Mouse (Mus musculus) lung, embryonic 14.5 days (tissue): Measurements from ENCODE around the gene Gm45844. TPM values are rescaled to one million over a fixed set of nuclear protein-coding genes. Genes with fewer than 3 reads are reported as not detected.
A peak's percentile ranks its signal among the peaks of the same experiment; 100 is the strongest.
"Not testable (repeated sequence)": the region's sequence is repeated elsewhere in the genome, so short reads cannot be mapped to it uniquely, and the experiment has no call there.

Experiments used
- ATAC-seq: fragments of 200-750 bp; cut with Nextera tagmentation; 2 replicates; pipeline ENCODE4 v1.8.0; 2017; ENCODE audit warnings: mild to moderate bottlenecking, moderate TSS enrichment, moderate library complexity; ENCODE audit not compliant: insufficient read depth
- DNase-seq: peaks from one replicate; pipeline ENCODE4 v3.0.0-alpha.2; 2015
- H3K27ac ChIP-seq: fragments of 300-500 bp; sonication (generic); 2 replicates; pipeline ENCODE4 v1.5.1; 2014; ENCODE audit warnings: low read depth, mild to moderate bottlenecking, moderate library complexity
- H3K27me3 ChIP-seq: fragments of 300-500 bp; sonication (generic); 2 replicates; pipeline ENCODE4 v1.6.1; 2014; ENCODE audit warnings: low read length, control low read depth; ENCODE audit not compliant: insufficient read depth
- H3K36me3 ChIP-seq: fragments of 300-500 bp; sonication (generic); 2 replicates; pipeline ENCODE4 v1.6.1; 2014; ENCODE audit warnings: control low read depth; ENCODE audit not compliant: insufficient read depth
- H3K4me1 ChIP-seq: fragments of 300-500 bp; sonication (generic); 2 replicates; pipeline ENCODE4 v1.6.1; 2014; ENCODE audit warnings: antibody characterized with exemption, control low read depth; ENCODE audit not compliant: insufficient read depth
- H3K4me2 ChIP-seq: fragments of 300-500 bp; sonication (generic); 2 replicates; pipeline ENCODE4 v1.6.1; 2014; ENCODE audit warnings: mild to moderate bottlenecking
- H3K4me3 ChIP-seq: fragments of 300-500 bp; sonication (generic); 2 replicates; pipeline ENCODE4 v1.5.1; 2014; ENCODE audit warnings: low read depth, low read length
- H3K9ac ChIP-seq: fragments of 300-500 bp; sonication (generic); 2 replicates; pipeline ENCODE4 v1.6.1; 2014
- H3K9me3 ChIP-seq: fragments of 300-500 bp; sonication (generic); 2 replicates; pipeline ENCODE4 v1.6.1; 2016; ENCODE audit warnings: low read depth, low read length, control low read depth
- CTCF ChIP-seq: IDR thresholded peaks from 2 replicates; pipeline ENCODE4 v1.5.1; 2016; ENCODE audit warnings: antibody characterized with exemption, low read depth
- WGBS: fragments of 180-500 bp; shearing (Covaris S2); extraction: QIAGEN DNeasy Blood & Tissue Kit; methylation state at CpG from one replicate; pipeline ENCODE4 v1.1.7; 2014; 5-methylcytosine and 5-hydroxymethylcytosine counted together
- polyA plus RNA-seq: library from polyadenylated mRNA; unstranded; fragments of >200 nt; fragmentation: Nextera tagmentation; extraction: Ambion mirVana; gene quantifications from 2 replicates; pipeline ENCODE4 v1.2.1, GENCODE M21; 2014

Gene Gm45844
- 2.0 and 3.0 TPM in 2 replicates for polyA plus RNA-seq

DNA sequence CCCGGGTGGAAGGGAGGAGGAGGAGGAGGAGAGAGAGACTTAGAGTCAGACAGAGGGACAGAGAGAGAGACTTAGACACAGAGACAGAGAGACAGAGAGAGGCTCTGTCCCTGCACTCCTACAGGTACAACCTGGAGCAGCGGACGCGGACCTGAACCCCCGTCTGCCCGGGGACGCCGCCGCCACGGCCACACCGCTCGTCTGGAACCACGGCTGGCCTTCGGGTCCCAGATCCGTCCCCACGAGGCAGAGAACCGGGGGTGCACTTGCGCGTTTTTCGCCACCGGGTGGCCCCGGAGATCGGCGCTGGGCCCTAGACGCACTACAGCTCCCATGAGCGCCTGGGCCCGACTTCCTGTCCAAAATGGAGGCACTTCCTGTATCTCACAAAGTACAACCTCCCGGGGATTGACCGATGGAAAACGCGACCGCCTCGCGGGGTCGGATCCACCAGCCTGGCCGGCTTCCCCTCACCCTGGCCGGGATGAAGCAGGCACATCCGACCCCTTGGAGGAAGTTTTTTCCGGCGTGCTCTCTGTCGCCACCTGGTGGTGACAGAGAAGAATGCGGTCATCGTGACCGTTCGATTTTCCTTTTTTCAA is at the start of gene Gm45844:
Gene Gm45844 (minus strand): TSS at position 324 of the 602 bp plus-strand sequence.
- peak within 1 kb of the TSS; percentile 48 for H3K4me2 ChIP-seq
- ATAC-seq (peak; percentile 99), DNase-seq (peak; percentile 68)
- H3K4me1 ChIP-seq, H3K9me3 ChIP-seq, H3K36me3 ChIP-seq, H3K27me3 ChIP-seq: not testable (repeated sequence)
- TF ChIP-seq CTCF: peak; percentile 91
- H3K27ac ChIP-seq: peak within 1 kb of the TSS; percentile 50; the same call in 1 of the 2 replicates
- 39% methylated on average over 42 of the region's 45 CpGs for WGBS
- H3K9ac ChIP-seq: peak within 1 kb of the TSS; percentile 48
- H3K4me3 ChIP-seq: peak within 1 kb of the TSS; percentile 32

DNA sequence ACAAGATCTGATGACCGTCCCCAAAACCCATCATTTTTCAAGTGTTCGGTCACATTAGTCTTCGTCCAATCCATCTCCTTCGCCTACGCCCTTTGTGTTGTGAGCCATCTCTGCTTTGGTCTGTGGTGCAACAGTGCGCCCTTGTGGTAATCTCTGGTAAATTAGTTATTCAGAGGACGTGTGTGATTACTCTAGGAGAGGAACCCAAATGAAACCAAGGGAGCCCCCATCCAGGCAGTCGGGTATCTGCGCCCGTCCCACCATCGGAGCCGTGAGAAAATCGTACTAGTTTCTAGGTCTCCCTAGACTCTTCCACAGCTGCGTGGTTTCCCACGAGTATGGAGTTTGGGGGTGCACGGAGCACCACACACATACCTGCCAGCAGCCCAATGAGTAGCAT is 17.5 kb upstream of the Gm45844 start:
- WGBS: 70% methylated on average over 16 of the region's 16 CpGs
- ATAC-seq: no peak
- Histone ChIP-seq H3K27ac (no peak overlapping the region), H3K9ac (no peak overlapping the region), H3K4me3 (no peak overlapping the region), H3K4me2 (no peak overlapping the region), H3K4me1 (no peaks in the 10 kb centered on the region), H3K27me3 (no peaks in the 10 kb centered on the region), H3K36me3 (peaks cover 34% of the 10 kb centered on the region), H3K9me3 (peaks cover 4% of the 10 kb centered on the region; the same call in 1 of the 2 replicates)
- TF ChIP-seq CTCF: peak; percentile 58
- DNase-seq: peak; percentile 59

DNA sequence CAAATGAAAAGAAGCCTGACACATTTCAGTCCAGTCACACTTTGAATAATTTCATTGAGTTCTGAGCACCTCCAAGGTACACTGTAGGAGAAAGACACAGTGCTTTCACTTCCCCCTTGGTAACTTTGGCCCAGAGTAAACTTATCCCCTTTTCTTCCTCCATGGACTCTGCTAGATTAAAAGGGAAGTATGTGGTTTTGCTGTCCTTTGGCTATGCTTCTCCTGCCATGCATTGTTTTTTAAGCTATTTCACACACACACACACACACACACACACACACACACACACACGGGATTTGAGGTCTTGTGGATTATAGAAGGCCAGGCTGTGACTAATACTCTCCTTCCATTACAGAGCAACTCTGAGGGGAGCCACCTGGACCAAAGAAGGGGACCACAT is 3.3 kb upstream of the Gm45844 start:
- H3K9me3 ChIP-seq: peaks cover 4% of the 10 kb centered on the region; the same call in 1 of the 2 replicates
- no peak for TF ChIP-seq CTCF
- H3K36me3 ChIP-seq: peaks cover 27% of the 10 kb centered on the region
- H3K27me3 ChIP-seq: no peaks in the 10 kb centered on the region
- H3K27ac ChIP-seq: no peak overlapping the region
- ATAC-seq (no peak), DNase-seq (no peak)
- H3K4me2 ChIP-seq: no peak overlapping the region
- 58% methylated on average over 1 of the region's 1 CpGs for WGBS
- H3K4me1 ChIP-seq: no peaks in the 10 kb centered on the region
- H3K9ac ChIP-seq: no peak overlapping the region
- H3K4me3 ChIP-seq: no peak overlapping the region

DNA sequence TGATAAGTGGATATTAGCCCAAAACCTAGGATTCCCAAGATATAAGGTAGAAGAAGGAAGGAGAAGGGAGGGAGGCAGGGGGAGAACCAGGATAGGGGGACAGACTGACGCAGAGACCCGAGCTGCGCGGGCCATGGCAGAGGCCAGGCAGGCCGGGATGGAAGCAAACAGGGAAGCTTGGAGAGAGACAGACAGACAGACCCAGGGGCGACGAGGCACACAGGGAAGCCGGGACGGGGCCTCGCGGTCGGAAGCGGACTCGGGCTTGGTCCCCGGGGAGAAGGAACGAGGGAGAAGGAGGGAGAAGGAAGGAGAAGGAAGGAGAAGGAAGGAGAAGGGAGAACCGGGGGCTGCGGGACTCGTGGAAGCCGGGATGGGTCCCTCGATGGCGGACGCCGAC is 533 bp downstream of the Gm45844 start:
- not testable (repeated sequence) for H3K4me1 ChIP-seq, H3K27me3 ChIP-seq, H3K9me3 ChIP-seq, H3K36me3 ChIP-seq
- Histone ChIP-seq H3K9ac (peak overlapping the region; percentile 48), H3K27ac (peak overlapping the region; percentile 50; the same call in 1 of the 2 replicates), H3K4me3 (peak overlapping the region; percentile 32), H3K4me2 (peak overlapping the region; percentile 48)
- peak; percentile 37 for DNase-seq
- WGBS: 62% methylated on average over 24 of the region's 24 CpGs
- ATAC-seq: peak; percentile 72

DNA sequence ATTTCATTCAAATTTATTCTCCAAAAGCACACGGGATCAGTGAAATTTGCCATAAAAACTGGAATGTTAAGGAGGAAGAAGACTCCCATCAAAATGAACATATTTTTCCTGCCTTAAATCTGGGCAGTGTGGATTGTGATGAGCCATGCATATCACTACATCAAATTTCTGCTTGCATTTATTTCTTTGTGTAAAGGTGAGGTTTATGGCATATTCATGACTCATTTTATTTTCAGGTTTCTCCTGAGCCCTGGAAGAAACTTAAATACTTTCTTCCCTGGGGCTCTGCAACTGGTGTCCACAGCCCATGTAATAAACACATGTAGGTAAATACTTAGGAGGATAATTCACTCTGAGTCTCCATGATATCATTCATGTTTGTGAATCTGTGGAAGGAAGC is 30.9 kb downstream of the Gm45844 start, which contains the start of gene Vmn2r29:
Gene Vmn2r29 (minus strand): TSS at position 101 of the 400 bp plus-strand sequence.
- not testable (repeated sequence) for H3K9me3 ChIP-seq, DNase-seq, H3K4me1 ChIP-seq, H3K9ac ChIP-seq, ATAC-seq, H3K4me2 ChIP-seq, H3K27ac ChIP-seq, H3K36me3 ChIP-seq, H3K4me3 ChIP-seq, H3K27me3 ChIP-seq
- no CpG with 5 or more reads among the region's 1 CpGs for WGBS

DNA sequence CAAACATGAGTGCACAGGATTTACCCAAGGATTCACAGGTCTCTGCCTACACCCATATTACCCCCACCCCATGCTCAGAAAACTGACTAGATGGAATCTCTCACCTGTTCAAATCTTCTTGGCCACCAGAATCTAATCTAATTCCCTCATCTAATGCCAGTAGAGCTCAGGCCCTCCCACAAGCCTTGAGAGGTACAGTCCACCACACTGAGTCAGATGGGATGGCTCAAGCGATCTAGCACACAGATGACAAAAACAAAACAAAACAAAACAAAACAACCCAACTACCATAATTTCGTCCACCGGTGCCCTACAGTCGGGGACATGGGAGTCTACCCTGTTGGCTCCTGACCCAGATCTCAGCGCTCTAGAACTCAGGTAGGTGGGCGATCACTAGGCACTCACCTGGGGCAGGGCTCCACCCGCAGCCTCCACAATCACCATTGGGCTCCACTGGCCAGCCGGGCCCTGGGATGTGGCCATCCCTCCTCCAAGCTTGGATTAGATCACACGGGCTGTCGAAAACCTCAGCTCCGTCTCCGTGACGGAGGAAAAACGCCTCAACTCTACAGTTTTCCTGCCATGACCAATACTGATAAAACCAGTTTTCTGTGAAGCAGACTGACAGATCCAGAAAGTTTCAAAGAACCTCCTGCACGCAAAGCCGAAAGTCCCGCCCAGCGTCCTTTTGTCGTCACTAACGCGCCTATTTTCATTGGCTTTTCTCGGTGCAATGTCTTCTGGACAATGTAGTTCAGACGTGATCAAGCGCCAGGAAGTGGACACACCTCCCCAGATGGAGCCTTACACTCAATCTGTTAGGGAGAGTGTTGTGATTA is 68.6 kb downstream of the Gm45844 start, which contains the start of gene Zfp772:
Gene Zfp772 (minus strand): TSS at position 686 of the 839 bp plus-strand sequence.
- H3K9me3 ChIP-seq, H3K36me3 ChIP-seq, H3K27ac ChIP-seq, H3K27me3 ChIP-seq, H3K4me1 ChIP-seq: not testable (repeated sequence)
- WGBS: under 1% methylated on average over 24 of the region's 24 CpGs
- DNase-seq: peak; percentile 59
- Histone ChIP-seq H3K4me3 (peak within 1 kb of the TSS; percentile 43), H3K9ac (peak within 1 kb of the TSS; percentile 54), H3K4me2 (peak within 1 kb of the TSS; percentile 60)
- peak; percentile 60; the same call in 1 of the 2 replicates for ATAC-seq

DNA sequence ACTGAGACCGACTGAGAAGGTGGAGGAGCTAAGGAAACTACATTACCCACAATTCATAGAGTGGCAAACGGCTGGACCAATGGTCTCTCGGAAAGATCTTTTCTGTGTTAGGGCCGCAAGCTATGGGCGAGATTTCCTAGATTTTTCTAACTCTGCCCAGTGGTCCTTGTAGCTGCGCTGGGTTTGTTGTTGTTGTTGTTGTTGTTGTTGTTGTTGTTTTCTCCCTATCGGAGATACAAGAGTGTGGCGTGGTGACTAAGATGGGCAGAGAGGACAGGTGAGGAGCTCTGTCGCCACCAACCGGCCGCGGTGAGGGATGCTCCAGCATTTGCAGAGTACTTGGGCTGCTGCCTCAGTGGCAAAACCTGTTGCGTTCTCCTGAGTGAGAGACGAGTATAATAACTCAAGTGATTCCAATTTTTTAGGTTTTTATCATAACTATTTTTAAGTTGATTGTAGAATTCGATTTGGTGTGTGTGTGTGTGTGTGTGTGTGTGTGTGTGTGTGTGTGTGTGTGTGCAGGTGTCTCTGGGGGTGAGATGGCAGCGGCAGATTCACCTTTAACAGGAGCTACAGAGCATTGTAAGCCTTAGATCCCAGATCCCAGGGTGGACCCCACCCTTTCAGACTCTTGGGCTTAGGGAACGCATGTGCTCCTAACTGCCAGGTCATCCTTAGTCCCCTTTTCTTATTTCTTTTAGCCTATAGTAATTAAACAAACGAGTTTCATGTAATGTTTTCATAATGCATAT is 89.7 kb downstream of the Gm45844 start:
- DNase-seq (peak; percentile 73), ATAC-seq (peak; percentile 96)
- no peak overlapping the region for H3K27ac ChIP-seq
- H3K4me2 ChIP-seq: peak overlapping the region; percentile 57
- no peaks in the 10 kb centered on the region for H3K4me1 ChIP-seq
- WGBS: 10% methylated on average over 18 of the region's 18 CpGs
- no peaks in the 10 kb centered on the region for H3K27me3 ChIP-seq
- H3K9ac ChIP-seq: no peak overlapping the region; the same call in 1 of the 2 replicates
- TF ChIP-seq CTCF: peak; percentile 81
- no peaks in the 10 kb centered on the region for H3K9me3 ChIP-seq
- peak overlapping the region; percentile 48 for H3K4me3 ChIP-seq
- no peaks in the 10 kb centered on the region for H3K36me3 ChIP-seq
